Mouse (Mus musculus) kidney, postnatal 4 days (tissue): ENCODE results near the gene Dgkg.
A peak's percentile ranks its signal among the peaks of the same experiment; 100 is the strongest.

Experiments used
- DNase-seq, 2 experiments: peaks; one replicate each; pipeline ENCODE4 v3.0.0; 2021; ENCODE audit warnings: mixed read lengths in 2 of 2

Gene Dgkg

DNA sequence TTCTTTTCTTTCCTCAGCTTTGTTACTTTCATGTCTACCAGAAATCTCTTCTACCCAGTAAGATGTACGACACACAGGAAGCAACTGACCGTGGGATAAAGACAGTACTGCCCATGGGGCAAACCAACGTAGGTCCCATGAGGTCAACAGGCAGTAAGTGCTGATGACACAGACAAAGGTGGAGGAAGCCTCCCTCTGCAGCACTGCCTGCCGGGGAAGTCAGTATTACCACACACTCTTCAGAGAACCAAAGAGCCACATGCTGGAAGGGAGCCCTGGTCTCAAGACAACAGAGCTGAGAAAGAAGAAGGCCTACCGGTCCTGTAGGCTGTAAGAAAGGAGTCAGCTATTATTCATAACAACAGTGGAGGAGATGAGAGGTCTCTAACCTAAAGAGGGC lies 67.4 kb downstream of the Dgkg start:
- no peak for DNase-seq

- no peak for DNase-seq
Observed at GRCm38 (mm10) chr16:22586151-22586836, 70.7 kb downstream of the Dgkg start.

- no peak for DNase-seq
Observed at GRCm38 (mm10) chr16:22585523-22585922, 71.5 kb downstream of the Dgkg start.

DNA sequence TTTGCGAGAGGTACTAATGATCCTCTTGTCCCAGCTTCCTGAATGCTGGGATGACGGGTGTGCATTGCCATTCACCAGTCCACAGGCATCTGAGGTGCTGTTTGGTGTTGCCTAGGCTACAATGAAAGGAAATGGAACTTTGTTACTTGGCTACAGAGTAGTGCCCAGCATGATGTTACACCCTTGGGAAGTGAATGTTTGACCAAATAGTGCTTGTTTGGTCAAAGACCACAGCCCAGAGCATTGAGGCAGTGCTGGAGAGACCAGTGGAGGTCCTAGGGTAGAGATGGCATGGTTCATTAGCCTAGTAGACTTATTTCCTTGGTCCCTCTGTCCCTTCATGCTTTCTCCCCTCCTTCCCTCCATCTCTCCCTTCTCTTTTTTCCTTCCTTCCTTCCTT lies 73.6 kb downstream of the Dgkg start:
- no peak for DNase-seq

DNA sequence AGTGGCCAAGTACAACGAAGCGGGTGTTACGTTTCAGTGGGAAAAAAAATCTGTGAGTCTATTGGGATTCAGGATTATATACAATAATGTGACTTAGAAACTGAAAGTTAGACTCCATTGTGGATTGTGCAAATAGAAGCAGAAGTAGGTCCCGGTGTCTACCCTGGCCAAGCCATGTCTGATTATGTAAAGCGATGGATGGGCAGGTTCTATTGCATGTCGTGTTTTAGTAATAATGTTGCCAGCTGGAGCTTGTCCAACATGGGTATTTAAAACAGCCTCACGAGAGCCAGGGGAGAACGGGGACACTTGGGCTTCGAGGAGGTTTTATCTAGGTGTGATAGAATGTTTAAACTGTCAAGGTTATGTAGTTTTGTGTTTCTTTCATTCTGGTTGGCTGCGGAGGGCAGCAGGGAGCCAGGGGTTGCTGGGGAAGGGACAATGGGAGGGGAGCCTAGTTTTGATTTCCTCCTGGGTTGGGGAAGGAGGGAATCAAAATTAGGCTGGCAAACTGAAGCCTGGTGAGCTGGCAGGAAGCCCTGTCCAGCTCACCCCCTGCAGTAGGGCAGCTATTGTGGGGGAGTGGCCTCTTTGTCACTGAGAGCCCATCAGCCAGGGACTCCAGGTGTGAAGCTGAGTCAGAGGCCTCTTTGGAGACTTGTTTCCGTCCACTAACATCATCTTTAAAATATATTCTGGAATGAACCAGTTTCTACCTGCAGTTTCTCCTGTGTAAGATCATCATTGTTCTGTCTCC lies 74.7 kb downstream of the Dgkg start:
- DNase-seq, result no peak

DNA sequence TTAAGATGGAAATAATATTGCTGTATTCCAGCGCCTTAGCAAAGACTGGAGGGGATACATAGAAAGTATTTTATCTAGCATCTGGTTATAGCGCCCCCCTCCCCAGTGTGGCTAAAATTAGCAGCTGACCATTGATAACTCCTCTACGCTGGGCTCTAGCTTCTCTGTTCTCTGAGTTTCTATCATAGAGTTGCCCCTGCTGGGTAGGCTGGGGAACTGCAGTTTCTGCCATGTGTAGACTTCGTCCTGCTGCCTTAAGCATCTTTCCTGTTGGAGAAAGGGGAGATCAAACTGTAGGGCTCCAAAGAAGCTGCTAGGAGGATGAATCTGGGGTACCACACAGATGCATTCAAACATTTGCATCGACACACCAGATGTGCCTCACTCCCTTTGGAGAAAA lies 76.9 kb downstream of the Dgkg start:
- DNase-seq, result peak; percentile 32 to 55

DNA sequence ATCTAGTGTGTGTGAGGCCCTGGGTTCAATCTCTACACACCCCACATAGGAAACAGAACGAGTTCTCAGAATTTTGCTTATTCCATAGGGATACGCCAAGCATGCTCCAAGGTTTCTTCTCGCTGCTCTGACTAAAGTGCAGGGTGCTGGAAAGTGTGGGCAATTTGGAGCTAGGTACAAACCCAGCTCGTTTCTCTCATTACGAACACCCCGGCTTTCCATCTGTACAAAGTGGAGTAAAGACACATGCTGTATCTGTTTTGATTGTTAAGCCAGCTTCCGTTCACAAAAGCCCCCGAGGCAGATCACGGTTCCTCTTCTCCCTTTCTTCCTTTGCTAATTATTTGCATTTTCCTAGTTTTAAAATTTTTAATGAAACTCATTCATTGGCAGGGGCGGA lies 78.1 kb downstream of the Dgkg start:
- no peak for DNase-seq

DNA sequence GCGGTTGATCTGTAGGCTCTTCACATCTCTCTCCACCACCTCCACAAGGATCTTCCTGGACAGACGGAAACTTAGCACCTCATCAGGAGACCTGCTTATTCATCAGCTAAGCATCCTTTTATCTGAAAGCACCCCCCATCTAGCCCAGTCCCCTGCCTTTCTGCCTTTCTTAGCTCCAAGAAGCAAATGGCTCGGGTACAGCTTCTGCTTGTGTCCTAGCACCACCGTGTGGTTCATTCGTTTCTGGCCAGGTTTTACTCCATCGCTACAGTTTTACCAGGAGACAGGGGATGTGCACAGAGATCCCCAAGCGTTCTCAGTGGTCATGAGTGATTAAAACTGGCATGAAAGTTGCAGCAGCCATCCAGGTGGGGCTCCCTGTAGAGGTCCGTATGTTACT lies 79.4 kb downstream of the Dgkg start:
- peak; percentile 31 to 40 for DNase-seq

- DNase-seq, result no peak
Observed at GRCm38 (mm10) chr16:22574164-22574563, 82.9 kb downstream of the Dgkg start.

DNA sequence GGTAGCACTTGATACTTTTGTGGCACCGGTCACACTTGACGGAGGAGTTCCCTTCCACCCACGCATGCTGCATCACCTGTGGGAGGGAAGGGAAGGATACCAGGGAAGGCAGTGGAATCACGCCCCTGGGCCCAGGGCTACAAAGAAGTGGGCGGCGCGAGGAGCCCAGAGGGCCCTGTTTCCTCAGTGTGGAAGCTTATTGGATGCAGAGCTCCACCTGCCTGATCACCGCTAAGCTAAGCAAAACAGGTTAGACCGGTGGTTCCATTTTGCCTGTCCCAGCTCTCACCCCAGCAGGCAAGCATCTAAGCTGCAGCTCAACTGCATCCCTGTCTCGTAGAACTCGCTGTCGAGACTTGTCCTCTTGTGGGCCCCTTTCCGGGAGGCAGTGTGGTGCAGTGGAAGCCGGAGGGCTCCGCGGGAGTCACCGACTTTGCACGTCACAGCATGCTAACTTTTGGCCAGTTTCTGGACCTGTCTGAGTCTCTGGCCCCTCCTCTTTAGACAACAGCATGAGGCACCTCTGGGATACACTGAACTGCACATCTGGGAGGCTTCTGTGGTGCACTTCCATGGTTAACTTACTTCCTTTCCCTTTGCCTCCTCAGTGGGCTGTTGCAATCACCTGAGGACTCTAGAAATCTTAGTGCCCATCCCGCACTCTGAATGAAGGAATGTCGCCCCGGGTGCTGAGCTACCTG lies 84.2 kb downstream of the Dgkg start:
- DNase-seq, result peak; percentile 35 to 65

DNA sequence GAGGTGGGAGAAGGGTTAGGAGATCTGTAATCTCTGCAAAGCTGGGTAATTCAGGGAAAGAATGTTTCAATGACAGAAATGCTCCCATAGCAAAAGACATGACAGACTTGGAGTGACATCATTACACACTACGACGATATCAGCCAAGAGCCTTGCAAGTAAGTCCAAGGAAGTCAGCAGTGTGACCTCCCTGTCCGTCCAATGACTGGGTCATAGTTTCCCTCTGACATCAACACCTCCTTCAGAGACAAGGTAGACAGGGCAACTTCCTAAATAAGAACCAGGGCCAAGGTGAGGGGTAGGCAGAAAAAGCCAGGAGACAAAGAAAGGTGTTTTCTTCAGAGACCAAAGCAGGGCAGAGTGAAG lies 92.1 kb downstream of the Dgkg start:
- DNase-seq, result no peak

GRCm38 (mm10) chr16:22564259-22564906 lies 92.6 kb downstream of the Dgkg start:
- DNase-seq, result peak; percentile 82 to 86

- DNase-seq, result no peak
Observed at GRCm38 (mm10) chr16:22563594-22563993, 93.4 kb downstream of the Dgkg start.

- peak in 1 of 2 experiments; percentile 40 for DNase-seq
Observed at GRCm38 (mm10) chr16:22554996-22555395, 102.0 kb downstream of the Dgkg start.

DNA sequence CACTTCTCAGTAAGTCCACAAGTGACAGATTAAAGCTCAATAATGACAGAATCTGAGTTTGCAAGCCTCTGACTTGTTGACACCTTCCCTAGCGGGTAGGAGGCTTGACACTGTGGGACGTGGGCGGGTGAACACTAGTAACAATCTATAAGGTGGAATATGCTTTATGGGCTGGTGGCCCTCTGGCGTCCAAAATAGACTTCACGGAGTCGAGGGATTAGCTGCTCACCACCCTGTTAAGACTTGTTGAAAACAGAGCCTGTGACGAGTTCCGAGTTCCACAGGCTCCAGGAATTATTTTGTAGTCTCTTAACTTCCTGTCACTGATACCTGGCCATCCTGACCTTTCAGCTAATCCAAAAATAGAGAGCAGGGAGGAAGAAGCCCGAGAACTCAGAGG lies 104.7 kb downstream of the Dgkg start:
- peak; percentile 30 to 41 for DNase-seq

DNA sequence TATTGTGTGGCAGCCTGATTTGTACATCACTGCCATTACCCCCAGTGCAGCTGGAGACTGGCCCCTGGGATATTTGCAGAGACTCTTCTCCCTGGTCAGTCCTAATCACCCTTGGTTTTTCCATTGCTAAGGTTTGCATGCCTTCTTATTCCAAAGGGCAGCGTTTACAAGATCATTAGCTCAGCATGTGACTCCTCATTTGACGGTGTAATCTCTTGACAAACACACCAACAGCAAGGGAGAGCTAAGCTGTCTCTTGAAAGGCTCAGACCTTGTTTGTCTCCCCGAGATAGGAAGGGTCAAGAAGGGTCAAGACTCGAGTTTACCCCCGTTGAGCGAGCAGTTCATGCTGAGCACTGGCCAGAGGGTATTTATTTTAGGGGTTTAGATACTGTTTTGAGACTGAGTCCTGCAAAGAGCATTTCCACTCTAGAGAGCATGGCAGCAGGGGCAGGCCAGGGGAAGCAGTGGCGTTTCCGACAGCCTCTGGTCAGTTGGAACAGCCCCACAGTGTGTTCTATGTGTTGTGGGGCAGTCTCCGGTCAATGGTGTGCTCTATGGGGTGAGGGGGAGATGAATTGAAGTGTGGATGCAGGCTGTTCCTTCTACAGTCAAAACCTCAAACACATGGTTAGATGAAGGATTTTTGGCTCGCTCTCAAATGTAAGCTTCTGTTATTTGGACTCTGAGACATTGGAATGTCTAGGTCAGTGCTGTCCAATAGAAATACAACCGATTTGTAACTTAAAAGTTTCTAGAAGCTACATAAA lies 105.6 kb downstream of the Dgkg start:
- peak in 1 of 2 experiments; percentile 37 for DNase-seq

GRCm38 (mm10) chr16:22549346-22549745 lies 107.7 kb downstream of the Dgkg start:
- DNase-seq, result no peak

- DNase-seq, result peak; percentile 91 to 92
Observed at GRCm38 (mm10) chr16:22548167-22549080, 108.6 kb downstream of the Dgkg start.

GRCm38 (mm10) chr16:22547741-22548140 lies 109.3 kb downstream of the Dgkg start:
- no peak for DNase-seq

GRCm38 (mm10) chr16:22545799-22546198 lies 111.2 kb downstream of the Dgkg start:
- no peak for DNase-seq

GRCm38 (mm10) chr16:22545016-22545561 lies 111.9 kb downstream of the Dgkg start:
- DNase-seq, result no peak
